Mouse (Mus musculus) granulocyte monocyte progenitor cell, adult 5-6 weeks (primary cell): ENCODE results near the gene Nup188. TPM values are rescaled to one million over a fixed set of nuclear protein-coding genes. Genes with fewer than 3 reads are reported as not detected.

ENCODE experiments used
- ATAC-seq: replicated peaks from 2 replicates; pipeline ENCODE4 v1.8.0; 2016; ENCODE audit warnings: mild to moderate bottlenecking, moderate TSS enrichment, inconsistent platforms; ENCODE audit not compliant: poor library complexity, severe bottlenecking
- total RNA-seq, 2 experiments: library from RNA; stranded (forward) in 1 of 2; stranded (reverse) in 1 of 2; fragments of 200-712, 200-1000 nt in 1 of 2; fragments of >200 nt in 1 of 2; fragmentation: Nextera tagmentation in 1 of 2; gene quantifications; 2 replicates each; pipeline ENCODE4 v1.2.3; 2014 to 2017

Nup188 gene
- total RNA-seq, 2 experiments from 2014 or later = 27.0 to 37.5 TPM

DNA sequence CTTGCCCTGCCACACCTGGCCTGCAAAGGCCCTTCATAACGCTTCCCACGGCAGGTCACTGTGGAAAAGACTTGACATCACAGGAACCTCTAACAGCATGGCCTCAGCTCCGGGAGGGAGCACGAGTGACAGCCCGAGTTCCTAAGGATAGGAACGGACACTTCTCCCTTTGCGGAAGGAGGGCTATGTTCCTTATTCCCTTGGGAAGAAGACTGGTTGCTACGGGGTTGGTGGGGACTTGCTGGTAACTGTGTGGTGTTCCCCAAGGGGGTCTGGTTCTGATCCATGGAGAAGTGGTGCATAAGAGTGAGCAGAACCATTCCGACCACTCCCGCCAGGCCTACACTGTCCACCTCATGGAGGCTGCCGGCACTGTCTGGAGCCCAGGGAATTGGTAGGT is 5.5 kb upstream of the Nup188 start, which contains the start of gene Gm28038:
TSS of gene Gm28038 (plus strand) at position 301 of the 400 bp plus-strand sequence.
- ATAC-seq = no peak

GRCm38 (mm10) chr2:30281651-30282050 is 4.5 kb upstream of the Nup188 start:
- ATAC-seq = no peak

GRCm38 (mm10) chr2:30283193-30283592 is 3.0 kb upstream of the Nup188 start:
- ATAC-seq = no peak

DNA sequence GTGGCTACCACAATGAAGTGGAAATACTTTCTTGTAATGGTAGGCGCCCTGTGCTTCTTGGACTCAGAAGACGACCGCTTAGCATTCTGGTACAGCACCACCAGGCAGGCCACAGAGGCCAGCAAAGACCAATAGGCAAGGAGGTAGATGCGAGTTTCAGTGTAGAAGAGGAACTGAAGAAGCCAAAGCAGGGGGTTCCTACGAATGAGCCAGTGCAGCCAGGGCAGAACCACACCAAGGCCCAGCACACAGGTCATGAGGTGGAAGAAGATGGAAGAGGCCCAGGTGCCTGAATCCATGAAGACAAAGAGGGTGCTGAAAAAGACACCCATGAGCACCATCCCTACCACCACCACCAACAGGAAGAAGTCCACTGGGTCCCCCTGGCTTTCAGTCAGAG is 1.2 kb upstream of the Nup188 start:
- ATAC-seq = no peak

- peak; percentile 21 for ATAC-seq
Measured at GRCm38 (mm10) chr2:30285416-30286181, 598 bp upstream of the Nup188 start.

DNA sequence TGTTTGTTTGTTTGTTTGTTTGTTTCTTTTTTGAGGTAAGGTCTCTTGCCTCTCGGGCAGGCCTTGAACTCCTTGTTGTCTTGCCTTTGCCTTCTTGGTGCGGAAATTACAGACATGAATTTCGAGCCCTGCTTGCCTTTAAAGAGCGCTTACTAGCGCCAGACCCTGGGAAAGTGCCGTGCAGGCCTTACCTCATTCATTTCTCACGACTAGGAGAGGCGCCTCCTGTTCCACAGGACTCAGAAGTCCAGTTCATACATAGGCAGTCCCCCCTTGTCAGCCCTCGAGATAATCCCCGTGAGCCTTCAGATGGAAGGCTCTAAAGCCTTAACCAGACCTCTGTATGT is 803 bp downstream of the Nup188 start:
- no peak for ATAC-seq

DNA sequence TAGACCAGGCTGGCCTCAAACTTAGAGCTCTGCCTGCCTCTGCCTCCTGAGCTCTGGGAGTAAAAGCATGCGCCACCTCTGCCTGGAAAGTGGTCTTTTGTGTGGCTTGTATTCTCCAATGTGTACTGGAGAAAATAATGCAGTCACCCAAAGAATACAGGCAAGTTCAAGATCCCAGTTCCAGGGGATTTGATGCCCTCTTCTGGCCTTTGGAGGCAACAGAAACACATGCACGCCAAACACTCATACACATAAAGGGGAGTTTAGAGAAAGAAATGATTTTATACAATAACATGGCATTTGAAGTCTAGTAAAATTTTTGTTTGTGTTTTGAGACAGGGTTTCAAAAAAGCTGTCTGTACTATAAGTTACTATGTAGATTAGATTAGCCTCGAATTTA is 13.3 kb downstream of the Nup188 start:
- ATAC-seq = no peak

DNA sequence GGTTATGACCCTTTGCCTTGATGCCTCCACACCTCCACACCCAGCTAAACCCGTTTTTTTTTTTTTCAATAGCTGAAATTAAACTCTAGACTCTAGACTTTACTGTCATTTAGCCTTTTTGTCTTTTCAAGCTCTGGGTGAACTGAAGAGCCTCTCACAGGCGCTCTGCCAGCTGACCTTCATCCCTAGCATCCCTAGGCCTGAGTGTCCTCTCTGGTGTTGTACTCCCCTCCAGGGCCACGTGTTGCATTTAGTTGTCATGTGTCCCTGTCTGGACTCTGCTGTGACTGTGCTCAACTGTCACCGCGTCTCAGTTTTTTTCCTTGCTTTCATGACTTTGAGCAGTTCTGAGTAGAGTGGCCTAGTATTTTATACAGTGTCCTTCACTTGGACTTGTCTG is 13.8 kb downstream of the Nup188 start:
- ATAC-seq = no peak

DNA sequence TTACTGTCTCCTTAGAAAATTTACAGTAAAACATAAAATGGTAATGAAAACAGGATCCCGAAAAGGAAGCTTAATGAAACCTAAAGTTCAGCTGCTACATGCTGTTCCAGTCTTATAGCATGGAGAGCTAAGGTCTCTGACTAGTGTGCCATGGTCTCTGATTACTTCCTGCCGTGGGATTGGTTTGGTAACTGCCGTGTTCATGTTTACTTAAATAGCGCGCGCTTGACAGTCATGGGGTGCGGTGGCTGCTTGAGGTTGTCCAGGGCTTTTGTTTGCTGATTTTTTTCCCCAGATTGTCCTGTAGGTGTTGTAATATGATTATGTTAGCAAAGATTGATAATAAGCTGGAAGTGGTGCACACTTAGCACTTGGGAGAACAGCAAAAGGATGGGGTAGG is 19.9 kb downstream of the Nup188 start:
- ATAC-seq = no peak

DNA sequence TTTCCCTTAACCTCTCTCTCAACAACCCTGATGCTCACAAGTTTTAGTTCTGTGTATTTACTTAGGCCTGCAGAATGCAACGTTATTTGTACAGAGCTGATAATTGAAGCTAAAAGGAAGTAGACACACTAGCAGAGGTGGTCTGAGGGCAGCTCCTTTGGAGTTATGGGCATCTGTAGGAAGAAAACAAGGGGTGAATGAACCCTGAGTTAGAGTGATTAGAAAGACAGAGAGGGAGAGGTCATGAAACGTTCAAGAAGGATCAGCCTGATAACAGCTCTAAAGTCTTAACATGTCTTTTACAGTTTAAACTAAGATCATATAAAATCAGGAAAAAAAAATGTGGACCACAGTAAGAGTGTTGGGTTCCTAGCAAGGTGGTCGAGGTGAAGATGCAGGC is 23.2 kb downstream of the Nup188 start:
- no peak for ATAC-seq

- no peak for ATAC-seq
Measured at GRCm38 (mm10) chr2:30311481-30311880, 25.3 kb downstream of the Nup188 start.

- no peak for ATAC-seq
Measured at GRCm38 (mm10) chr2:30316136-30316535, 29.9 kb downstream of the Nup188 start.

GRCm38 (mm10) chr2:30316955-30317354 is 30.8 kb downstream of the Nup188 start:
- no peak for ATAC-seq

GRCm38 (mm10) chr2:30319260-30319659 is 33.1 kb downstream of the Nup188 start:
- ATAC-seq = no peak

DNA sequence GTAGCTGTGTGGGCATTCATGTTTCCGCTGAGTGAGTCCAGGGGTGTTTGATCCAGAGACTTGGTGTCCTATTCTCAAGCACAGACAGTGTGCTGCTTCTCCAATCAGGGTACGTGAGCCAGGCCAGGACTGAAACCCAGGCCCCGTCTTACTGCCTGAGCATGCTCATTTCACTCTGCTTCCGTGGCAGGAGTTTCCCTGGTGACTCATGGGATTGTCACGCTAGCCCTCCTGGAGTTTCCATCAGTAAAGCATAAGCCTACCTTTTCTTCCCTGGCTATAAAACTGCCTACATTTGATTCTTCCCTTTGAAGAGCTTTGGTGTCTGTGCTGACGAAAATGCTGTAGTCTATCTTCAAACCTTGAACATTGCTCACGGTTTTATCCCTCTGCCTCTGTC is 36.9 kb downstream of the Nup188 start:
- no peak for ATAC-seq

GRCm38 (mm10) chr2:30325296-30325695 is 39.1 kb downstream of the Nup188 start:
- no peak for ATAC-seq

DNA sequence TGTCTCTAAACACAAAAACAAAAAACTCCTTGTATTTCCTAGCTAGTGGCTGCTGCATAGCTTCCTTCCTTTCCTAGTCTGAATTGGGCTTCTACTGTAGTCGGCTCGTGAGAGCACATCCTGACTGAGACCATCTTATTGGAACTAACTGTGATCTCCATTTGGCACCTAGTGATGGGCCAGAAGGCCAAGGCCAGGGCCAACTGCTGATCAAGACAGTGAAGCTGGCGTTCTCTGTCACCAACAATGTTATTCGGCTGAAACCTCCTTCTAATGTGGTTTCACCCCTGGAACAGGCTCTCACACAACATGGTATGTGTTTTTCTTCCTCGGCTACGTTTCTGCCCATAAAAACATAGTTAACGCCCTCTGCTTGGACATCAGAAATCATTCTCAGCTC is 41.1 kb downstream of the Nup188 start:
- ATAC-seq = no peak

GRCm38 (mm10) chr2:30328791-30329190 is 42.6 kb downstream of the Nup188 start:
- ATAC-seq = no peak

GRCm38 (mm10) chr2:30335324-30335723 is 49.1 kb downstream of the Nup188 start:
- no peak for ATAC-seq

GRCm38 (mm10) chr2:30336174-30336915 is 50.1 kb downstream of the Nup188 start:
- no peak for ATAC-seq

DNA sequence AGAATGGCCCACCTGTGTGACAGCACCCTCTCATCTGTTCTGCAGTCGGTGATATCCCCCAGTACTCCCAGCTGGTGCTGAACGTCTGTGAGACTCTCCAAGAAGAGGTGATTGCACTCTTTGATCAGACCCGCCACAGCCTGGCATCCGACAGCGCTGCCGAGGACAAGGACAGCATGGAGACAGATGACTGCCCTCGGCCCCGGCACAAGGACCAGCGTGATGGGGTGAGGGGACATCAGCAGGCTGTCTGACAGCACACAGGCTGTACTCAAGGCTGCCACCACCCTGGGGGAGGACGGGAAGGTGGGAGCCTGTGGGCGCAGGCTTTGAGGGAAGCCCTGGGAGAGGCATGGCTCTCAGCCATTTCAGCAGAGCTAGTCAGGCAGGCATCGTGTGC is 51.0 kb downstream of the Nup188 start:
- no peak for ATAC-seq

- no peak for ATAC-seq
Measured at GRCm38 (mm10) chr2:30342061-30342460, 55.9 kb downstream of the Nup188 start.
